In the genomic region with DNA sequence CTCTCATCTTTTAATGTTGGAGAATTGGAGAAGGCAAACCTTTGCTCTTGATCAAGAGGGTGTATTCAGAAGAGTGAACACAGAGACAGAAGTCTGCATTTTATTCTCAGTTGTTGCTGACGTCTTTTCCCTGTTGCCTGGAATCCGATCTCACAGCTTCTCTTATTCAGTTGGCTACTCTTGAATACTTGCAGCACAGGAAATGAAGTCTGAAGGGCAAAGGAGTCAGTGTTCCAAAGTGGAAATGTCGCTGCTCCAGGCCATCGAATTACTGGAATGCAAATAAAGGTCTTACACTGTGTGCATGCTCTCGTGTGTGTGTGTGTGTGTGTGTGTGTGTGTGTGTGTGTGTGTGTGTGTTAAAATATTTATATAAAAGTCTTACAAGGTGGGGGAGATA, we compare ENCODE assay signal across 11 mouse cellular contexts. TPM values are rescaled to one million over a fixed set of nuclear protein-coding genes. Genes with fewer than 3 reads are reported as not detected.
DNase-seq lines count a peak whose midpoint lies in the region; ATAC-seq and TF ChIP-seq lines count a peak whose summit lies in the region.
"Had no signal": no experiment of that assay in that cellular context is flagged by ENCODE, and none has a peak within 500 bp of the region (broad histone marks: within the 10 kb centered on the region; RNA-seq: fewer than 3 reads in every experiment).

No protein-coding gene starts in this region.

- H3K4me3 ChIP-seq in hindbrain, postnatal 0 days (ENCODE audit: low read length): no peak overlapping the region
- H3K4me3 ChIP-seq in hindbrain, embryonic 13.5 days: no peak overlapping the region
- no peak overlapping the region for H3K4me3 ChIP-seq in heart, postnatal 0 days (ENCODE audit: low read depth, low read length)
- H3K4me3 ChIP-seq: midbrain, embryonic 10.5 days; neural tube, embryonic 15.5 days had no signal

- H3K36me3 ChIP-seq in hindbrain, postnatal 0 days (ENCODE audit: insufficient read depth, low read length): no peaks in the 10 kb centered on the region
- H3K36me3 ChIP-seq in hindbrain, embryonic 13.5 days: no peaks in the 10 kb centered on the region
- H3K36me3 ChIP-seq in heart, postnatal 0 days (replicated peaks; ENCODE audit: control insufficient read depth, insufficient read depth, low read length): no peaks in the 10 kb centered on the region
- H3K36me3 ChIP-seq: midbrain, embryonic 10.5 days; neural tube, embryonic 15.5 days had no signal

- no peak for TF ChIP-seq CTCF in hindbrain, postnatal 0 days (IDR thresholded peaks at IDR 0.05; ENCODE audit: low read depth)
- no peak for TF ChIP-seq CTCF in brain, embryonic 14.5 days (IDR thresholded peaks at IDR 0.05; ENCODE audit: borderline replicate concordance, extremely low read depth, insufficient read depth, insufficient read length)
- no peak for TF ChIP-seq CTCF in heart, postnatal 0 days (IDR thresholded peaks at IDR 0.05; ENCODE audit: low read depth)

- H3K9me3 ChIP-seq in hindbrain, postnatal 0 days (ENCODE audit: low read length): no peaks in the 10 kb centered on the region
- H3K9me3 ChIP-seq in hindbrain, embryonic 13.5 days: no peaks in the 10 kb centered on the region
- no peaks in the 10 kb centered on the region for H3K9me3 ChIP-seq in heart, postnatal 0 days (replicated peaks; ENCODE audit: control insufficient read depth, low read length)
- H3K9me3 ChIP-seq: midbrain, embryonic 10.5 days; neural tube, embryonic 15.5 days had no signal

- no peak for ATAC-seq in hindbrain, postnatal 0 days
- ATAC-seq in hindbrain, embryonic 13.5 days (ENCODE audit: low FRiP score): no peak
- ATAC-seq in heart, postnatal 0 days (ENCODE audit: insufficient read depth, low read depth): no peak

- H3K4me1 ChIP-seq in hindbrain, postnatal 0 days (ENCODE audit: insufficient read depth, low read length): no peaks in the 10 kb centered on the region
- H3K4me1 ChIP-seq in hindbrain, embryonic 13.5 days (replicated peaks): no peaks in the 10 kb centered on the region
- peaks cover 4% of the 10 kb centered on the region; the same call in 1 of the 2 replicates for H3K4me1 ChIP-seq in heart, postnatal 0 days (ENCODE audit: control insufficient read depth, insufficient read depth)
- H3K4me1 ChIP-seq: midbrain, embryonic 10.5 days; neural tube, embryonic 15.5 days had no signal

- no peak for TF ChIP-seq POLR2A in brain, embryonic 14.5 days (IDR thresholded peaks at IDR 0.05; ENCODE audit: borderline replicate concordance, extremely low read depth, insufficient read depth, insufficient read length, poor library complexity, severe bottlenecking)

- no peak overlapping the region for H3K4me2 ChIP-seq in hindbrain, postnatal 0 days (ENCODE audit: low read depth, low read length)
- H3K4me2 ChIP-seq in hindbrain, embryonic 13.5 days: no peak overlapping the region
- H3K4me2 ChIP-seq in heart, postnatal 0 days (ENCODE audit: low read depth, low read length): no peak overlapping the region
- H3K4me2 ChIP-seq: hindbrain, embryonic 14.5 days; neural tube, embryonic 15.5 days had no signal

- no peak for TF ChIP-seq EP300 in heart, postnatal 0 days (IDR thresholded peaks at IDR 0.05; ENCODE audit: low read depth)

- H3K9ac ChIP-seq in hindbrain, postnatal 0 days (replicated peaks; ENCODE audit: low read length): no peak overlapping the region
- no peak overlapping the region for H3K9ac ChIP-seq in hindbrain, embryonic 13.5 days
- no peak overlapping the region for H3K9ac ChIP-seq in heart, postnatal 0 days (replicated peaks; ENCODE audit: low read depth, low read length)
- H3K9ac ChIP-seq: hindbrain, embryonic 14.5 days; neural tube, embryonic 15.5 days had no signal

- H3K27me3 ChIP-seq in hindbrain, postnatal 0 days (ENCODE audit: insufficient read depth, low read length): no peaks in the 10 kb centered on the region
- H3K27me3 ChIP-seq in hindbrain, embryonic 13.5 days: no peaks in the 10 kb centered on the region
- H3K27me3 ChIP-seq in heart, postnatal 0 days (ENCODE audit: control insufficient read depth, insufficient read depth, low read length): no peaks in the 10 kb centered on the region
- H3K27me3 ChIP-seq: neural tube, embryonic 15.5 days had no signal

- DNase-seq in hindbrain, postnatal 0 days (ENCODE audit: low spot score): peak; percentile 3
- DNase-seq in brain, embryonic 14.5 days (ENCODE audit: low read depth): peak; percentile 13
- peak; percentile 44 for DNase-seq in heart, postnatal 0 days (ENCODE audit: low spot score)
- DNase-seq in kidney, postnatal 4 days: peak; percentile 16 to 35
- DNase-seq in testis, postnatal 10 days (ENCODE audit: low spot score): no peak
- DNase-seq in cerebellum, adult 9-10 months: no peak
- DNase-seq: right cerebral cortex, postnatal 25 days had no signal

- 25% methylated on average over 5 of the region's 5 CpGs for WGBS in hindbrain, postnatal 0 days
- WGBS in hindbrain, embryonic 13.5 days: 38% methylated on average over 5 of the region's 5 CpGs
- 10% methylated on average over 5 of the region's 5 CpGs for WGBS in heart, postnatal 0 days

- no peak overlapping the region for H3K27ac ChIP-seq in hindbrain, postnatal 0 days
- H3K27ac ChIP-seq in hindbrain, embryonic 13.5 days: no peak overlapping the region
- H3K27ac ChIP-seq in heart, postnatal 0 days (ENCODE audit: low read depth): peak overlapping the region; percentile 48; the same call in 1 of the 2 replicates
- H3K27ac ChIP-seq: hindbrain, embryonic 14.5 days; midbrain, embryonic 10.5 days; neural tube, embryonic 15.5 days had no signal

RNA-seq across cellular contexts. Expression of gene Itga1, which starts 30.7 kb away (rescaled TPM):
- total RNA-seq in hindbrain, postnatal 0 days (2014; rRNA removed): 4.6 and 6.8 TPM in 2 replicates
- 3.7 and 4.1 TPM in 2 replicates for polyA plus RNA-seq in hindbrain, postnatal 0 days (2015; fragmentation: Nextera tagmentation; extraction: Ambion mirVana)
- 6.6 and 7.1 TPM in 2 replicates for polyA plus RNA-seq in hindbrain, embryonic 13.5 days (2015; fragmentation: Nextera tagmentation; extraction: Ambion mirVana)
- 2.0 and 3.8 TPM in 2 replicates for polyA plus RNA-seq in brain, embryonic 14.5 days (2012; rRNA removed)
- total RNA-seq in heart, postnatal 0 days (2014; rRNA removed; ENCODE audit: low replicate concordance): 41.5 and 55.6 TPM in 2 replicates
- 13.7 and 16.7 TPM in 2 replicates for polyA plus RNA-seq in heart, postnatal 0 days (2015; fragmentation: Nextera tagmentation; extraction: Ambion mirVana)

RNA-seq across cellular contexts. Expression of gene Gm49395, which starts 30.7 kb away (rescaled TPM):
- 0.90 TPM in 1 of 2 replicates, not detected in the other for total RNA-seq in hindbrain, postnatal 0 days (2014; rRNA removed)
- polyA plus RNA-seq in hindbrain, postnatal 0 days (2015; fragmentation: Nextera tagmentation; extraction: Ambion mirVana): 2.9 and 4.2 TPM in 2 replicates
- polyA plus RNA-seq in hindbrain, embryonic 13.5 days (2015; fragmentation: Nextera tagmentation; extraction: Ambion mirVana): 2.4 and 4.7 TPM in 2 replicates
- polyA plus RNA-seq in brain, embryonic 14.5 days (2012; rRNA removed): 0.92 and 1.1 TPM in 2 replicates
- 4.1 and 24.8 TPM in 2 replicates for total RNA-seq in heart, postnatal 0 days (2014; rRNA removed; ENCODE audit: low replicate concordance)
- 7.1 and 8.8 TPM in 2 replicates for polyA plus RNA-seq in heart, postnatal 0 days (2015; fragmentation: Nextera tagmentation; extraction: Ambion mirVana)

RNA-seq across cellular contexts. Expression of gene Pelo, which starts 42.4 kb away (rescaled TPM):
- 9.8 and 16.0 TPM in 2 replicates for total RNA-seq in hindbrain, postnatal 0 days (2014; rRNA removed)
- 7.4 and 7.8 TPM in 2 replicates for polyA plus RNA-seq in hindbrain, postnatal 0 days (2015; fragmentation: Nextera tagmentation; extraction: Ambion mirVana)
- polyA plus RNA-seq in hindbrain, embryonic 13.5 days (2015; fragmentation: Nextera tagmentation; extraction: Ambion mirVana): 3.9 and 6.8 TPM in 2 replicates
- 30.2 and 33.7 TPM in 2 replicates for polyA plus RNA-seq in brain, embryonic 14.5 days (2012; rRNA removed)
- 25.7 and 30.2 TPM in 2 replicates for total RNA-seq in heart, postnatal 0 days (2014; rRNA removed; ENCODE audit: low replicate concordance)
- polyA plus RNA-seq in heart, postnatal 0 days (2015; fragmentation: Nextera tagmentation; extraction: Ambion mirVana): 7.1 and 7.8 TPM in 2 replicates

Comparison
In these comparisons a context has a peak if more than half of its experiments do, and no peak if none do; other contexts are left out.
1. DNase-seq: peak in hindbrain, postnatal 0 days (single experiment), brain, embryonic 14.5 days (single experiment), heart, postnatal 0 days (single experiment) and kidney, postnatal 4 days (2 of 2); none in testis, postnatal 10 days (single experiment) and cerebellum, adult 9-10 months (single experiment).